Mouse (Mus musculus): ENCODE data around the gene Acap1. TPM values are rescaled to one million over a fixed set of nuclear protein-coding genes. Genes with fewer than 3 reads are reported as not detected.

The Acap1 gene
- polyA plus RNA-seq, 1 experiment from 2014 or later, result 7.1 TPM

- Histone ChIP-seq H3K9ac (replicated peaks) (no peak overlapping the region; the same call in 1 of the 2 replicates), H3K4me3 (ENCODE audit: low read depth, low read length) (no peak overlapping the region), H3K4me2 (ENCODE audit: low read depth, low read length) (peak overlapping the region; percentile 45), H3K4me1 (ENCODE audit: insufficient read depth) (peaks cover 49% of the 10 kb centered on the region), H3K9me3 (ENCODE audit: low read length) (no peaks in the 10 kb centered on the region), H3K27me3 (ENCODE audit: insufficient read depth, low read length) (peaks cover 5% of the 10 kb centered on the region; the same call in 1 of the 2 replicates), H3K27ac (ENCODE audit: low read depth) (peak overlapping the region; percentile 84; the same call in 1 of the 2 replicates), H3K36me3 (replicated peaks; ENCODE audit: insufficient read depth, low read length) (peaks cover 19% of the 10 kb centered on the region)
- WGBS (ENCODE audit: insufficient replicate concordance), result 34% methylated on average over 16 of the region's 16 CpGs
- peak; percentile 71 for DNase-seq
- peak; percentile 83 for TF ChIP-seq CTCF (IDR thresholded peaks at IDR 0.05; ENCODE audit: low read depth)
- no peak for TF ChIP-seq EP300 (IDR thresholded peaks at IDR 0.05; ENCODE audit: low read depth)
- peak; percentile 17; the same call in 1 of the 2 replicates for ATAC-seq
Measured at GRCm38 (mm10) chr11:69855347-69855746, 40.0 kb downstream of the Acap1 start.

GRCm38 (mm10) chr11:69854680-69855079, 40.7 kb downstream of the Acap1 start:
- H3K27ac ChIP-seq (ENCODE audit: low read depth), result peak overlapping the region; percentile 84
- H3K27me3 ChIP-seq (ENCODE audit: insufficient read depth, low read length), result peaks cover 5% of the 10 kb centered on the region; the same call in 1 of the 2 replicates
- ATAC-seq, result no peak
- TF ChIP-seq EP300 (IDR thresholded peaks at IDR 0.05; ENCODE audit: low read depth), result no peak
- TF ChIP-seq CTCF (IDR thresholded peaks at IDR 0.05; ENCODE audit: low read depth), result no peak
- H3K36me3 ChIP-seq (replicated peaks; ENCODE audit: insufficient read depth, low read length), result peaks cover 25% of the 10 kb centered on the region
- peaks cover 56% of the 10 kb centered on the region for H3K4me1 ChIP-seq (ENCODE audit: insufficient read depth)
- no peaks in the 10 kb centered on the region for H3K9me3 ChIP-seq (ENCODE audit: low read length)
- H3K4me2 ChIP-seq (ENCODE audit: low read depth, low read length), result peak overlapping the region; percentile 45
- peak; percentile 17 for DNase-seq
- H3K9ac ChIP-seq (replicated peaks), result no peak overlapping the region
- H3K4me3 ChIP-seq (ENCODE audit: low read depth, low read length), result no peak overlapping the region
- 62% methylated on average over 10 of the region's 10 CpGs for WGBS (ENCODE audit: insufficient replicate concordance)

DNA sequence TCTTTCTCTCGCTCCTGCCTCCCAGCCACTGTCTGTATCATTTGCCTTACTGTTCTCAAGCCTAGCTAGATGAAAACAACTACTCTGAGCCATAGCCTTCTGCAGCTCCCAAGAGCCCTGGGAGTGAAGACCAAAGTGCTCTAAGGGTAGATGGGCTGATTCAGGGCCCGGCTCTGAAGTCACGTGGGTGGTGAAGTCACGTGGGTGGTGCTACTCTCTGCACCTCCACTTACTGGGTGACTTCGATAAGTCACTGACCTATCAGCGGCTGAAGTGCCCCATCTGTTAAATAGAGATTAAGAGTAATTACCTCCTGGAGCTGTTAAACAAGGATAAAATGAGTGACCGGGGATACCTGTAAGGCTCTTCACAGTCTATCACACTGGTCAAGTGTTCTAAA, 41.3 kb downstream of the Acap1 start:
- peak overlapping the region; percentile 1 for H3K4me3 ChIP-seq (ENCODE audit: low read depth, low read length)
- peak overlapping the region; percentile 53 for H3K4me2 ChIP-seq (ENCODE audit: low read depth, low read length)
- no peaks in the 10 kb centered on the region for H3K9me3 ChIP-seq (ENCODE audit: low read length)
- H3K36me3 ChIP-seq (replicated peaks; ENCODE audit: insufficient read depth, low read length), result peaks cover 32% of the 10 kb centered on the region
- peaks cover 59% of the 10 kb centered on the region for H3K4me1 ChIP-seq (ENCODE audit: insufficient read depth)
- peak overlapping the region; percentile 54 for H3K9ac ChIP-seq (replicated peaks)
- H3K27ac ChIP-seq (ENCODE audit: low read depth), result peak overlapping the region; percentile 84
- 28% methylated on average over 7 of the region's 7 CpGs for WGBS (ENCODE audit: insufficient replicate concordance)
- peak; percentile 86 for DNase-seq
- TF ChIP-seq CTCF (IDR thresholded peaks at IDR 0.05; ENCODE audit: low read depth), result no peak
- TF ChIP-seq EP300 (IDR thresholded peaks at IDR 0.05; ENCODE audit: low read depth), result peak; percentile 98
- ATAC-seq, result peak; percentile 92
- peaks cover 5% of the 10 kb centered on the region; the same call in 1 of the 2 replicates for H3K27me3 ChIP-seq (ENCODE audit: insufficient read depth, low read length)

- H3K9ac ChIP-seq (replicated peaks), result no peak overlapping the region
- no peak for ATAC-seq
- DNase-seq, result peak; percentile 25
- H3K36me3 ChIP-seq (replicated peaks; ENCODE audit: insufficient read depth, low read length), result peaks cover 37% of the 10 kb centered on the region
- H3K4me2 ChIP-seq (ENCODE audit: low read depth, low read length), result peak overlapping the region; percentile 29; the same call in 1 of the 2 replicates
- 40% methylated on average over 8 of the region's 8 CpGs for WGBS (ENCODE audit: insufficient replicate concordance)
- H3K27ac ChIP-seq (ENCODE audit: low read depth), result peak overlapping the region; percentile 76
- H3K4me1 ChIP-seq (ENCODE audit: insufficient read depth), result peaks cover 76% of the 10 kb centered on the region
- no peaks in the 10 kb centered on the region for H3K27me3 ChIP-seq (ENCODE audit: insufficient read depth, low read length)
- H3K9me3 ChIP-seq (ENCODE audit: low read length), result no peaks in the 10 kb centered on the region
- H3K4me3 ChIP-seq (ENCODE audit: low read depth, low read length), result no peak overlapping the region
- TF ChIP-seq CTCF (IDR thresholded peaks at IDR 0.05; ENCODE audit: low read depth) (no peak), EP300 (IDR thresholded peaks at IDR 0.05; ENCODE audit: low read depth) (no peak)
Measured at GRCm38 (mm10) chr11:69850754-69851153, 44.6 kb downstream of the Acap1 start.

- no peak for TF ChIP-seq EP300 (IDR thresholded peaks at IDR 0.05; ENCODE audit: low read depth)
- no peak for TF ChIP-seq CTCF (IDR thresholded peaks at IDR 0.05; ENCODE audit: low read depth)
- Histone ChIP-seq H3K36me3 (replicated peaks; ENCODE audit: insufficient read depth, low read length) (peaks cover 37% of the 10 kb centered on the region), H3K27ac (ENCODE audit: low read depth) (peak overlapping the region; percentile 76), H3K4me3 (ENCODE audit: low read depth, low read length) (no peak overlapping the region), H3K27me3 (ENCODE audit: insufficient read depth, low read length) (no peaks in the 10 kb centered on the region), H3K9me3 (ENCODE audit: low read length) (no peaks in the 10 kb centered on the region), H3K9ac (replicated peaks) (no peak overlapping the region), H3K4me1 (ENCODE audit: insufficient read depth) (peaks cover 75% of the 10 kb centered on the region), H3K4me2 (ENCODE audit: low read depth, low read length) (0 out of 2 replicates have a peak overlapping the region, but pooled peaks have one; percentile 7)
- ATAC-seq (no peak), DNase-seq (no peak)
- 79% methylated on average over 15 of the region's 15 CpGs for WGBS (ENCODE audit: insufficient replicate concordance)
Measured at GRCm38 (mm10) chr11:69849884-69850283, 45.5 kb downstream of the Acap1 start.

GRCm38 (mm10) chr11:69849128-69849527, 46.2 kb downstream of the Acap1 start:
- H3K4me2 ChIP-seq (ENCODE audit: low read depth, low read length), result peak overlapping the region; percentile 19; the same call in 1 of the 2 replicates
- H3K27ac ChIP-seq (ENCODE audit: low read depth), result peak overlapping the region; percentile 76
- H3K36me3 ChIP-seq (replicated peaks; ENCODE audit: insufficient read depth, low read length), result peaks cover 37% of the 10 kb centered on the region
- H3K4me3 ChIP-seq (ENCODE audit: low read depth, low read length), result no peak overlapping the region
- H3K9ac ChIP-seq (replicated peaks), result no peak overlapping the region
- H3K4me1 ChIP-seq (ENCODE audit: insufficient read depth), result peaks cover 69% of the 10 kb centered on the region
- ATAC-seq, result no peak
- H3K27me3 ChIP-seq (ENCODE audit: insufficient read depth, low read length), result no peaks in the 10 kb centered on the region
- WGBS (ENCODE audit: insufficient replicate concordance), result 60% methylated on average over 9 of the region's 9 CpGs
- TF ChIP-seq EP300 (IDR thresholded peaks at IDR 0.05; ENCODE audit: low read depth), result no peak
- TF ChIP-seq CTCF (IDR thresholded peaks at IDR 0.05; ENCODE audit: low read depth), result no peak
- DNase-seq, result no peak
- H3K9me3 ChIP-seq (ENCODE audit: low read length), result no peaks in the 10 kb centered on the region
